Mouse (Mus musculus) urinary bladder, postnatal 4 days (tissue): ENCODE measurements around the gene Ifitm1.
"Not testable (repeated sequence)": the region's sequence is repeated elsewhere in the genome, so short reads cannot be mapped to it uniquely, and the experiment has no call there.

ENCODE experiments used
- DNase-seq, 2 experiments: peaks; one replicate each; pipeline ENCODE4 v3.0.0; 2021 to 2022; ENCODE audit warnings: low spot score in 2 of 2

Ifitm1 gene

DNA sequence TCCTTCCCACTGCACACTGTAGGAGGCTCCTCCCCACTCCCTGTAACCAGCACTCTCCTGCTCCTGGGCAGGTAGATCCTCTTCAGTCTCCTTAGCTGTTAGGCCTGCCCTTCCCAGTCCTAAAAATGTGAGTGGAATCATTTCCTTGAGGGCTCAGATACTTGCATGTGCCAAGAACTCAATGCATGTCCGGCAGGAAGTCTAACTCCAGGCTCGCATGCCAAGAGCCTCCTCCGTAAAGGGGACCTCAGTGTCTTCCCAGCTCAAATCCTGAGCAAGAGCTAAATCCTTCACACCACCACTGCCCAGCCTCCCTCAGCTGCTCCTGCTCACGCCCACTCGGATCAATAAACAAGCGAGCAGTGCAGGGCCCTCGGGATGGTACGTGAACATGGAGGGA lies 16.0 kb upstream of the Ifitm1 start:
- no peak for DNase-seq

DNA sequence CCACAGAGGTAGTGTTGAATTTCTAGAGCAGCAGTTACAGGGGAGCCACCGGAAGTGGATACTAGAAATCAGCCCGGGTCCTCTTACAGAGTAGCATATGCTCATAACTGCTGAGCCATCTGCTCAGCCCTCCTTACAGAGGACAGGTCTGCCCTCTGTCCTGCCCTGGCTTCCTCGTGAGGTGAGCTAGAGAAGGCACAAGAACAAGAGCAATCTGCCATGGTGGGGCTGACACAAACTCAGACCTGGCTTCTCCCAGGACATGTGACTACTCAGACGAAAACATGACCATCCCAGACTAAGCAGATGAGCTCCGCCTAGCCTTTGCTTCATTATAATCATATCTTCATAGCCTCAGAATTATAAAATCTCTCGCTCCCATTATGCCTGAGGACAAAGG lies 15.3 kb upstream of the Ifitm1 start:
- no peak for DNase-seq

DNA sequence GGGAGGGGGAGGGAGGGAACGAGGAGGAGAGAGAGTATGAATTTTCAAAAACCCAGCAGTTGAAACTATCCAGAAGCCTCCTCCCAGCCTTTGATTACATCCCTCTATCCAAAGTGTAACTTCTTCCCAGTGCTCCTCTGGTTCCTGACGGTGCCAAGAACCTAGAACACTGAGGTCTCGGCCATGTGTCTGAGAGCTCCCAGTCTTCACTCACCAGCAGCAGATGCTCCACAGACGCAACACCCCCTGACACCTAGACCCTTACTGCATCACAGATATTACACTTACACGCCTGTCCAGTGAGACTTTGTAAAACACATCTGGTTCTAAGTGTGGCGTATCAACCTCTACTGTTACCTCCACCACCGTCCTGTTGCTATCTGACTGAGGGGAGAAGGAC lies 14.6 kb upstream of the Ifitm1 start:
- no peak for DNase-seq

DNA sequence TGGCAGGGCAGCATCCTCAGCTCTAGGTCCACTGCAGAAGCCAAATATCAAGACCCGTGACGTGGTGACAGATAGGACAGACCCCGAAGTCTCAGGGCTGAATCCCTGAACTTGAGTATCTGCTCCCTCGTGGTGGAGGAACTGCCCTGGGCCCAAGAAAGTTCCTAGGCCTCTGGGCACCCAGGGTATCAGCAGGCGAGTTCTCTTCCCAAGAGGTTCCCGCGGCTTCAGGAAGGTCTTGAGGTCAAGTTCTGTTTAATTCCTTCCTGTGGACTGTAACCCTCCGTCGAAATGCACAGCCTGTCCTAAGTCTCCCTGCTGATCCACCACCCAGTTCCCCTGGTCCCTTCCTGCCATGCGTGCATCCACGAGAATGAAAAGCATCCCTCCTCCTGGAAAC lies 13.9 kb upstream of the Ifitm1 start:
- DNase-seq, result no peak

DNA sequence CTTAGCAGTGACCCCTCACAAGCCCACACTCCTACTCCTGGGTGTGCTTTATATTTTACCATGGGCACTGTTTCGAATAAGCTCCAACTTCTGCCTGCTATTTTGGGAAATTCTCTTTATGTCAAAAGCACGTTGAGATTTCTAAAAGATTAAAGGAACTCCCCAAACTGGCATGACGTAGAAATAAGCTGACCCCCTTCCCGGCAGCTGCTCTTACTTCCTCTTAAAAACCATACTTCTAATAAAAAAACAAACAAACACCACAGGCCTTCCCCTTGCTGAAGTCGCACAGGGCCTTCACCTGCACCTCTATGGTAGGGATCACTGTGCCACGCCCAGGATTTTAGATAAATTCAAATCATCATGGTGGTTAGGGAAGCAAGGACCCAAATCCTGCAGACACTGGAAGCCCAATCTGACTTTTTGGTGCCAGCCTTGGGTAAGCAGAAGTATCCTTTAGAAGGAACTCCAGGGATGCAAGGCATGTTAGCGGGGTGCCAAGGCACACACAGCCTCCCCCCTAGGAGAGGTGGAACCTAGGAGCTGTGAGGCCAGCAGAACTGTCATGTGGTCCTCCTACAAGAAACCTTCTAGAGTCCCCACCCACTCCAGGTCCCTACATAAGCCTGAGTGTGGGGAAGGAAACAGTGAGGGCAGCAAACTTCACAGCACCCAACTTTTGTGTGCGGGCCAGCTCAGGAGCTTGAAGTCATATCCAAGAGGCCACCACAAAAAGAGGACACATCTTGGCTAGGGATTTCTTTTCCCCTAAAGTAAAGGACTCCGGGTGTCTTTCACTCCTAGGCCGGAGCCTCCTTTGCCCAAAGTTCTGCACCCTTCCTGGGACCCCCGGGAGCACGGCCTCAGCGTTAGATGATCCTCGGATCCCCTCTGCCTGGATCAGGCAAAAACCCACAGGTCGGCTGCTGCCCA lies 13.0 kb upstream of the Ifitm1 start:
- no peak for DNase-seq

DNA sequence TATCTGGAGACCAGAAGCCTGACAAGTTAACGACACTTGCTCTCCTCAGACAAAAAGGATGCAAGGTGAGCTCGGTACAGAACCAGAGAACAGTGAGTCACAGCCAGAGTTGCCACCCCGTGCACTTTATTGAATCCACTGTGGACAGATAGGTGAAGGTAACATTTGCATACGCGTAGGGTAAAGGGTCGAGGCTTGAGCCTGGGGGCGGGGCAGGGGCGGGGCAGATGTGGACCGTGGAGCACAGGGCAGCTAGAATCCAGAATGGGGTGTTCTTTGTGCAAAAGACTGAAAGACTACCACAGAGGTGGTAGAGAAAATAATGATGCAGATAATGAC lies 12.3 kb upstream of the Ifitm1 start:
- no peak for DNase-seq

DNA sequence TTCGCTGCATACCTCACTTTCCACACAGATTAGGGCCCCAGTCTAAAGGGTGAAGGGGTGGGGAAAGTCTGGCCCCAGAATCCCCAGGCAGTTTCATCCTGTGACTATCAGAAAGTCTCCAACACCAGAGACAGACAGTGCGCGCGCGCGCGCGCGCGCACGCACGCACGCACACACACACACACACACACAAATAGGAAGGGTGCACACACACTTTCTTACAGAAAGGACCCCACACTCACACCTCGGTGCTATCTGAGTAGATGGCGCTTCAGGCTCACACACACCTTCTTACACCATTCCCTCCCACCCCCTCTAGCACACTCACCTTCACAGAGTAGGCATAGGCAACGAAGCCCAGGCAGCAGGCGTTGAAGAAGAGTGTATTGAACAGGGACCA lies 11.7 kb upstream of the Ifitm1 start:
- DNase-seq, result no peak

DNA sequence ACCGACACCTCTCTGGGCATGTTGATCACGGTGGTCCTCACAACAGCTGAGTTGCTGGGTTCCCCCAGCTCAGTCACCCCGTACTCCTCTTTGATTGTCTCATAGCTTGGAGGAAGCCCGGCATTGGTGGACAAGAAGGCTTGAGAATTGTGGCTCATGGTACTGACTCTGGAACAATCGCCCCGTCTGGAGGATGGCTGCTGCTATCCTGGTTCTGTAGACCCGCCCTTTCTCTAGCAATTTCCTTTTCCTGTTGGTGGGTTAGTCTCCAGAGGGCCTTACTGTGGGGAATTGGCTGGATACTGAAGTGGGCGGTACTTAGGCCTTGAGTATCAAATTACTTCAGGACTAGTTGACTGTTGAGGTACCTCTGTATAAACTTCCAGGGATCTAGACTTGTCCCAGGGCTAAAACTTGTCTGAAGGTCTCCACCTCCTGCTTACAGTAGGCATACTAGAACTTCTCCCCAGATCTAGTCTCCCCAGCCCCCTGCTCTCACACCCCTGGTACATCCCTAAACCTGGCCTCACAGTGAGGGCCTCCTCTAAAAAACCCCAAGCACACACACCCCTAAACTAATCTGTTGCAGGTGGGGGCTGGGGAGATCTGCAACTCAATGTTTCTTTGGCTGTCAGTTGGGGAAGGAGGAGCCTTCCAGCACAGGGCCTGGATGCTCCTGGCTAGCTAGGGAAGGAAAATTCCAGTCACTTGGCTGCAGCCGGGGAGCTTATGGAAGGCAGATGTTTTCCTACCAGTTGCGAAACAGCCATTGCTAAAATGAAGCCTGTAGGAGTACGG lies 11.1 kb upstream of the Ifitm1 start, which contains the start of the genes Gm45717 and Ifitm2:
Gm45717 (minus strand) TSS at position 180 of the 798 bp plus-strand sequence.
Ifitm2 (minus strand) TSS at position 230 of the 798 bp plus-strand sequence.
- peak; percentile 81 to 84 for DNase-seq

DNA sequence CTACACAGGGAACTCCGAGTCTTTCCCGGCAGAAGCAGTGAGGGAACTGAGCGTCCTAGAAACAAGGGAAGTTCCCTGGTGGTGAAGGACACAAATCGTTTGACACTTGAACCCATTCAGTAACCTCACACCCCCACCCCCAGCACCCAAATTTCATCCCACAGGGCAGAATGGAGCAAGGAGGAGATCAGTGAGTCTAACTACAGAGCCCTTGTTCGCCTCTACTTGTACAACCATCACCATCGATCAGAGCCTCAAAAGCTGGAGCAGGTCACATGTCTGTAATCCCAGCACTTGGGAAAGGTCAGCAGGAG lies 10.5 kb upstream of the Ifitm1 start:
- no peak for DNase-seq

DNA sequence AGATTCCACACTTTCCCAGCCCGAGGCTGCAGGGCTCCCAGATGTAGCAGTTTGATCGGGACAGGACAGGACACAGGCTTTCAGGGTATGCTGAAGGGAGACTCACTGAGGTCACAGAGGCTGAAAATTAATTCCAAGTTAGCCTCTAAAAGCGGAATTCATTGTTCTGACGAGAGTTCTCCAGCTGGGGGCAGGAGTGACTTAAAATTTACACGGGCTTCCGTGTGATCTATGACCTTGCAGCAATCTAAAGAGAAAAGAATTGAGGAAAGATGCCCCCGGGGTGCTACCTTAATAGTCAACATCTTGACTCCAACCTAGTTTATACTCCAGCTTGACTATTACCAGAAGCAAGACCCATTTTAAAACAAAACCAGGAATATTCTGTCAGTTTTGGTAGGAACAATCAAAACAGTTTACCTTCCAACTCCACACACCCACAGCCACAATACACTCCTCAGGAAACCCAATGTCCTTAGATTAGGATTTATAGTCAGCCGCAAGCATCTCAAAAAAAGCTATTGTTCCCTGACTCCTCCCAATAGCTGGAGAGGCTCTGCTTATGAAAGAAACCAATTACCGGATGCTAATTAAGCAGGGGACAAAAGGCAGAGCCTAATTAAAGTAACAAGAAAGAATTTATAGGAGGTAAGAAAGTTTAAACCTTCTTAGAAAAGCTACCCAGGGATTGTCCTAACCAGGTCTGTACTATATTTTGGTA lies 7.7 kb upstream of the Ifitm1 start:
- no peak for DNase-seq

DNA sequence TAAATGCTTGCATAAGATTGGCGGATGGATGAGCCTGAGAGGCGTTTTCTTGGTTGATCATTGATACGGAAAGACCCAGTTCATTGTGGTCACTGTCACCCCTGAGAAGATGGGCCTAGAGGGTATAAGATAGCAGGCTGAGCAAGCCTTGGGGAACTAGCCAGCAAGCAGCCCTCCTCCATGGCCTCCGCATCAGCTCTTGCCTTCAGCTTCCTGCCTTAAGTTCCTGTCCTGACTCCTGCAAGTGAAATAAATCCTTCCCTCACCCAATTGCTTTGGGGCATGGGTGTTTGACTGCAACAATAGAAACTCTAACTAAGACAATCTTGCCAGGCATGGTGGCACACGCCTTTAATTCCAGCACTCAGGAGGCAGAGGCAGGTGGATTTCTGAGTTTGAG lies 7.0 kb upstream of the Ifitm1 start:
- no peak for DNase-seq

DNA sequence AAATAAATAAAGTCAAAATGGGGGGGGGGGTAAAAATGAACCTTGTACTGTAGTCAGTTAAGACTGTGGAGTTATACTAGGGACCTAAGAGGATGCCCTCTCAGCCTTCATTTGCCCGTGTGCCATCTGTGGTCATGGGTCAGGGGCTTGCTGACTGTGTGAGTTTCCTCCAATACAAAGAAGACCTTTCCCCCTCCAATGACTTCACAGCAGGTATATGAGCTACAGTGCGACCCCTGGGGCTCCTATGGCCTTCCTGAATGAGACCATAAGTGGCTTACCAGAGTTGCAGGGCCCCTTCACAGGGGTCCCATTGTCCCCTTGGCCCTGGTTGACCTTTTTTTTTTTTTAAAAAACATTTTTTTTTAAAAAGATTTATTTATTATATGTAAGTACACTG lies 5.6 kb upstream of the Ifitm1 start:
- DNase-seq, result no peak

DNA sequence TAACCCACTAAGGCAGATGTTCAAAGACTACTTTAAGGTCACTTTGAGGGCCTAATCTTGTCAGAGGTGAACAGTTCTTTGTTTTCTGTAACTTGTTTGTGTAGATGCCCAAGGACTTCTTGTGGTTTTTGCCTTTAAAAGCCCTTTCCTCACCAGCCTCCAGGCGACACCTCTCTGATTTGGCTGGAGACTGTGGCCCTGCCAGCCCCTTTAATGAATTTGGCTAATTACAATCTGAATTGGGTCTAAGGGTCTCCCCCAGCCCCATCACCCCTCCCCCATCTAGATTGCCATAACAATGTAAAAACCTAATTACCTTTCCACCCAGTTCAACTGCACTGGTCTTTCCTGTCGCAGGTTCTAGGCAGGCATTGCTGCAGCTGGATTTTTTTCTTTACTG lies 4.3 kb upstream of the Ifitm1 start:
- no peak for DNase-seq

DNA sequence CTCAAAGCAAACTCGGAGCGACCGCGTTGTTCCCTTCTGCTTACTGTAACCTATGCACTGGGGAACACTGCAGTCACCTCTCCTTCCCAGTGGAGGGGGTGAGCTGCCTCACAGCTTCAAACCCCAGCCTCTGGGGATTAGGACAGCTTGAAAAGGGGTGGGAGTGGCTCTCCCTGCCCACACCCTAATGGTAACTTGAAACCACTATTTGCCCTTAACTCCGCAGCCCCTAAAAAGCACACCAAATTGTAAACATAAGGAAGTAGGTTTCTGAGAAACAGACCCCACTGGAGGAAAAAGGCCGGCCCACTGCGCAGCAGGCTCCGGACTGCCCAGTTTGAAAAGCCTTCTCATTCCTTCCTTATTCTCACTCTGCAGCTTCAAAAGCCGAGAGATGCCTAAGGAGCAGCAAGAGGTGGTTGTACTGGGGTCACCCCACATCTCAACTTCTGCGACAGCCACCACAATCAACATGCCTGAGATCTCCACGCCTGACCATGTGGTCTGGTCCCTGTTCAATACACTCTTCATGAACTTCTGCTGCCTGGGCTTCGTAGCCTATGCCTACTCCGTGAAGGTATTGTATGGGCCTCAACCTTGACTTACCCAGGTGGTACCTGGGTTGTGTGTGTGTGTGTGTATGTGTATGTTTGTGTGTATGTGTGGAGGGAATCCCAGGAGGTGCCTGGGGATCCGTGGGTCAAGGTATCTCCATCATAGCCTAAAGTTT lies 1.0 kb downstream of the Ifitm1 start:
- peak in 1 of 2 experiments; percentile 60 for DNase-seq

DNA sequence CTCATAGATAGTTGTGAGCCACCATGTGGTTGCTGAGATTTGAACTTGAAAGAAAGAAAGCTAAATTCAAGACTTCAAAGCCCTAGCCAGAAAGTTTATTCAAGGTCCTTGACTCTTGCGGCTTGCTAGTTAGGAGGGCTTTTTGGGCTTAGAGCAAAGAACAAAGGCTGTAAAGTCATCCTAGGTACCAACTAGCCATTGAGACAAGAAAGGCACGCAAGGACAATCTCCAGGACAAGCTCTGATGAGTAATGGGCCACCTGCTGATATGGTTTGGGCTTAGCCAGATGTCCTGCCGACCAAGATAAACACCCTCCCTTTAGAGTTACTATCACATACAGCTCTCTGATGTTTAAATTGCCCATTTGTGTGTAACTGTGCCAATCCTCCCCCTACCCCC lies 1.7 kb downstream of the Ifitm1 start:
- DNase-seq, result not testable (repeated sequence)

DNA sequence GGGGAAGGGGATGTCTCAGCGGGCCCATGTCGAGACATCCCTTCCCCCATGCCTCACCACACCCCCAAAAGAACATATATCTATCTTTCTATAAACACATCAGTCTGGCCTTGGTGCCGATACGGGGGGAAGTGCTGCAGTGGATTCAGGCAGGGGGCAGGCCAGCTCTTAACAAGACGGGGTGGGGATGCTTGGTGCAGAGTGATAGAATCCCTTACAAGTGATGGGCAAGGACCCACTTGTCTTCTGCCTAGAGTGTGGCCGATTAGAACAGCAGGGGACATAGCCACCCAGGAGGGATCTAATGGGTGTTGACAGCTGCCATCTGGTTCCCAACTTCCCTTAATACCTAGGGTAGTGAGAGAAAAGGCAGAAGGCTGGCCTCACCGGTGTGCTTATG lies 3.9 kb downstream of the Ifitm1 start:
- no peak for DNase-seq

DNA sequence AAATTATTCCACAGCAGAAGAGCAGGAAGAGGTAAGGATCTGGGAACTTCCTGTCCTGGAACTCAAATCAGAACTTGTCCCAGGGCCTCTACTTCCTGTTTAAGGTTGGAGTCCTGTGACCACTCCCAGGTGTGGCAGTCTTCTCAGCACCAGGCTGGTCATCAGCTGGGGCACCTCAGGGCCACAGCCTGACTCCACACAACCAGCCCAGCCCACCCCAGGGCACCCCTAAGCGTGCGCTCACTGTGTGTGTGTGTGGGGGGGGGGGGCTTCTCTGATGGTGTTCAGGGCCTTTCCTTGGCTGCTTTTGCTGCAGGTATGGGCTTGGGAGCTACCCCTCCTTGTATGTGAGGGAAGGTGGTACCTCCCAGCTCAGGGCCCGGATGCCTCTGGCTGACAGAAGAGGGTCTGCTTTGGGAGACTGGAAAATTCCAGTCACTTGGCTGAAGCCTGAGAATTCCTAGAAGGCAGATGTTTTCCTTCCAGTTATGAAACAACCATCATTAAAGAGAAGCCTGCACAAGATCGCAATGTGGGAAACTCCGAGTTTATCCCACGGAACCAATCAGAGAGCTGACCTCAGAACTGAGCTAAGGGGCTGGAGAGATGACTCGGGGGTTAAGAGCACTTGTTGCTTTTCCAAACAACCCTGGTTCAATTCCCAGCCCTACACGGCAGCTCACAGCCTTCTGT lies 4.6 kb downstream of the Ifitm1 start:
- no peak for DNase-seq

DNA sequence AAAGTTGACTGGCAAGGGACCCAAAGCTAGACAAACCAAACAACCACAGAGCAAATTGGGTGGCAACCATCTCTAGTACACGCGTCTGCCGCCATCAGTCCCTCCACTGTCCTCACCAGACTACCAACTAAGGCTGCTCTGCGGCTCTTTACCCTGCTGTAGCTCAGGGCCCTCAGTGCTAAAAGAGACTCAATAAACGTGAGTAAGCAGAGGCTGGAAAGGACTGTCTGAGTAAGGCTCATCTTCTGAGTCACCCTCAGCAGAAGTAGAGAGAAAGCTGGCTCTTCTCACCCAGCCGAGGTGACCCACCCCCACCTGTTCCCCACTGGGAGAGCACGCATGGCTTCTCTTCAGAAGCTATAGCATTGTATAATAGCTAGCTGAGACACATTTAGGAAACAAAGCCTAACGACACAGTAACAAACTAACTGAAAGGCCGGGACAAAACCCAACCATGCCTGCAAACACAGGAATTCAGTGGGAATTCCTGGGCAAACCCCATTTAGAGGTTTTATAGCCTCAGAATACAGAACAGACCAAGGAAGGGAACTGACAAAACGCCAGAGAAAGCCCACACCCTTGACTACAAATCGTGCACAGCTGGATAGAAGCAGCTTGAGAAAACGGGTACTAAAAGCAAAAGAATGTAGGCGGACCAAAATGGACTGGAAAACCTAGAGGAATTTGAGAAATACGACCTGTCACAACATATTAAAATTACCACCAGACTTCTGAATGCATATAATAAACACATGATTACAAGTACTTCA lies 6.6 kb downstream of the Ifitm1 start:
- DNase-seq, result no peak

DNA sequence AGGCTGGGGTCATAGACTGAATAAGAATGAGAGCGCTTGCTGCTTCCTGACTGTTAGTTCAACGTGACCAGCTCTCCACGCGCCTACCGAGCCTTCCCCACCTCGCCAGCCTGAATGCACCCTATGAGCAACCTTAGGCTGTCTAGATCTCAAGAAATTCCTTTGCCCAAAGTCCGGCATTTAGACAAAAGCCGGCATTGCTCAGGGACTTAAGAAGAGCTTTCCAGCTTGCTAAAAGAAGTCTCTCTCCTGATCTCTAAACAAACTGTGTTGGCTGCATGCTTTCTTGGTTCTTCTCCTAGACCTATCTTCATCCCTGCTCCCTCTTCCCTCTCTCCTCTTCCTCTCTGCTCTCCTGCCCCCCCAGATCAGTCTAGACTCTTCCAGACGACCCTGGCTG lies 7.9 kb downstream of the Ifitm1 start:
- DNase-seq, result no peak

DNA sequence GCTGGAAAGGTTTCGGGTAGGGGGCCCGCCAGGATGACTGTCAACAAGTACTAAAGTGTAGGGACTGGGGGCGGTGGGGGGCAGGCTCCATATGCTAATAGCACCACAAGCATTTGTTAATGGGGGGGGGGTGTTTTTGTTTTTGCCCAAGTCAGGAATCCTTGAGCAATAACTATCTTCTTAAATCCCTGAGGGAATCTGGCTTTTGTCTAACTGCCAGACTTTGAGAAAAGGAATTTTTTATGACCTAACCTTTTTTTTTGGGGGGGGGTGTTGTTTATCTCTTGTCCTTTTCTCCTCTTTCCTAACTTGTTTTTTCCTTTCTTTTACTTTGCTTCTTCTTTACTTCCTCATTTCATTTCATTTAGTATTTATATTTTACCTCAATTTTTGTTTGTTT lies 8.4 kb downstream of the Ifitm1 start:
- DNase-seq, result no peak
